Mouse (Mus musculus) lung, adult 2 months (tissue): Measurements from ENCODE around the gene Gabrr3. TPM values are rescaled to one million over a fixed set of nuclear protein-coding genes. Genes with fewer than 3 reads are reported as not detected.

ENCODE experiments used
- DNase-seq: peaks from one replicate; pipeline ENCODE4 v3.0.0; 2022
- H3K4me1 ChIP-seq: fragments of 200-500 bp; 2 replicates; pipeline ENCODE4 v1.6.1; 2011; ENCODE audit warnings: low read length; ENCODE audit not compliant: control insufficient read depth, insufficient read depth
- H3K4me3 ChIP-seq: fragments of 200-500 bp; replicated peaks from 2 replicates; pipeline ENCODE3; 2011; ENCODE audit warnings: low read depth, mild to moderate bottlenecking, control low read depth, low read length; ENCODE audit errors: extremely low read depth
- CTCF ChIP-seq: fragments of 200-500 bp; IDR thresholded peaks from 2 replicates; pipeline ENCODE4 v1.5.1; 2011; ENCODE audit warnings: mild to moderate bottlenecking, low read length, control low read depth; ENCODE audit not compliant: insufficient read depth
- POLR2A ChIP-seq: fragments of 200-500 bp; IDR thresholded peaks from 2 replicates; pipeline ENCODE4 v1.6.1; 2011; ENCODE audit warnings: low read depth, mild to moderate bottlenecking, control low read depth, low read length, borderline replicate concordance; ENCODE audit errors: extremely low read depth
- WGBS: fragments of 180-500 bp; shearing (Covaris S2); methylation state at CpG from one replicate; pipeline ENCODE4 v1.1.7; 2018; 5-methylcytosine and 5-hydroxymethylcytosine counted together
- polyA plus RNA-seq: library from polyadenylated mRNA; depleted of rRNA; stranded (reverse); fragments of >200 nt; gene quantifications from 2 replicates; pipeline ENCODE4 v1.2.3, GENCODE M21; 2012; rRNA removed

Gene Gabrr3
- polyA plus RNA-seq = not detected in 2 replicates

GRCm38 (mm10) chr16:59407032-59407431, at the start of gene Gabrr3:
TSS of gene Gabrr3 (plus strand) at chr16:59407332.
- DNase-seq = no peak
- TF ChIP-seq POLR2A (no peak), CTCF (no peak)
- Histone ChIP-seq H3K4me3 (no peak within 1 kb of the TSS), H3K4me1 (no peaks in the 10 kb centered on the region)
- WGBS = 57% methylated on average over 5 of the region's 5 CpGs

- no peak for DNase-seq
- no peak for TF ChIP-seq CTCF
- TF ChIP-seq POLR2A = no peak
- Histone ChIP-seq H3K4me3 (no peak within 1 kb of the TSS), H3K4me1 (no peaks in the 10 kb centered on the region)
- WGBS = 65% methylated on average over 2 of the region's 2 CpGs
Measured at GRCm38 (mm10) chr16:59363893-59364292, 43.2 kb upstream of the Gabrr3 start, which contains the start of gene Olfr209. TSS of gene Olfr209 (minus strand) at chr16:59363993.

- Histone ChIP-seq H3K4me3 (no peak overlapping the region), H3K4me1 (no peaks in the 10 kb centered on the region)
- no peak for DNase-seq
- TF ChIP-seq POLR2A = no peak
- TF ChIP-seq CTCF = no peak
- 50% methylated on average over 3 of the region's 3 CpGs for WGBS
Measured at GRCm38 (mm10) chr16:59393300-59393699, 13.8 kb upstream of the Gabrr3 start.

- Histone ChIP-seq H3K4me1 (no peaks in the 10 kb centered on the region), H3K4me3 (no peak overlapping the region)
- WGBS = 72% methylated on average over 7 of the region's 7 CpGs
- no peak for TF ChIP-seq CTCF
- TF ChIP-seq POLR2A = no peak
- DNase-seq = no peak
Measured at GRCm38 (mm10) chr16:59401102-59401501, 6.0 kb upstream of the Gabrr3 start.

- H3K4me1 ChIP-seq = no peaks in the 10 kb centered on the region
- WGBS = 71% methylated on average over 4 of the region's 4 CpGs
- no peak for TF ChIP-seq POLR2A
- no peak for TF ChIP-seq CTCF
- H3K4me3 ChIP-seq = no peak overlapping the region
- DNase-seq = no peak
Measured at GRCm38 (mm10) chr16:59401985-59402384, 5.1 kb upstream of the Gabrr3 start.

GRCm38 (mm10) chr16:59403684-59404083, 3.4 kb upstream of the Gabrr3 start:
- no peak overlapping the region for H3K4me3 ChIP-seq
- TF ChIP-seq CTCF (no peak), POLR2A (no peak)
- 9% methylated on average over 4 of the region's 4 CpGs for WGBS
- H3K4me1 ChIP-seq = no peaks in the 10 kb centered on the region
- DNase-seq = no peak

GRCm38 (mm10) chr16:59404798-59405197, 2.3 kb upstream of the Gabrr3 start:
- WGBS = 46% methylated on average over 9 of the region's 9 CpGs
- no peak for TF ChIP-seq POLR2A
- TF ChIP-seq CTCF = no peak
- H3K4me3 ChIP-seq = no peak overlapping the region
- H3K4me1 ChIP-seq = no peaks in the 10 kb centered on the region
- DNase-seq = no peak

GRCm38 (mm10) chr16:59409341-59409748, 2.2 kb downstream of the Gabrr3 start:
- no peak overlapping the region for H3K4me3 ChIP-seq
- no peaks in the 10 kb centered on the region for H3K4me1 ChIP-seq
- 78% methylated on average over 15 of the region's 15 CpGs for WGBS
- TF ChIP-seq POLR2A (no peak), CTCF (no peak)
- DNase-seq = no peak

- no peak for TF ChIP-seq CTCF
- TF ChIP-seq POLR2A = no peak
- no peak overlapping the region for H3K4me3 ChIP-seq
- H3K4me1 ChIP-seq = no peaks in the 10 kb centered on the region
- no peak for DNase-seq
- 59% methylated on average over 2 of the region's 2 CpGs for WGBS
Measured at GRCm38 (mm10) chr16:59409800-59410199, 2.7 kb downstream of the Gabrr3 start.

- Histone ChIP-seq H3K4me1 (no peaks in the 10 kb centered on the region), H3K4me3 (no peak overlapping the region)
- WGBS = 39% methylated on average over 4 of the region's 4 CpGs
- TF ChIP-seq POLR2A (no peak), CTCF (no peak)
- DNase-seq = no peak
Measured at GRCm38 (mm10) chr16:59413475-59413874, 6.3 kb downstream of the Gabrr3 start.

- no peak overlapping the region for H3K4me3 ChIP-seq
- 54% methylated on average over 9 of the region's 9 CpGs for WGBS
- TF ChIP-seq CTCF = no peak
- no peak for TF ChIP-seq POLR2A
- no peak for DNase-seq
- H3K4me1 ChIP-seq = no peaks in the 10 kb centered on the region
Measured at GRCm38 (mm10) chr16:59420237-59420866, 13.2 kb downstream of the Gabrr3 start.
